Mouse (Mus musculus) liver, adult 2 months (tissue): Measurements from ENCODE around the gene Mrps23.

Experiments
- CTCF ChIP-seq: fragments of 200-500 bp; IDR thresholded peaks from 2 replicates; pipeline ENCODE4 v1.5.1; 2011; ENCODE audit warnings: low read depth, low read length, control low read depth
- POLR2A ChIP-seq: fragments of 200-500 bp; IDR thresholded peaks from 2 replicates; pipeline ENCODE4 v1.6.1; 2011; ENCODE audit warnings: low read length, control low read depth; ENCODE audit not compliant: insufficient read depth; ENCODE audit errors: extremely low read depth

GRCm38 (mm10) chr11:88260463-88260862, 56.3 kb downstream of the Mrps23 start:
- TF ChIP-seq CTCF (no peak), POLR2A (no peak)
